Comparison of ENCODE assay signal across 21 mouse cellular contexts in the genomic region with DNA sequence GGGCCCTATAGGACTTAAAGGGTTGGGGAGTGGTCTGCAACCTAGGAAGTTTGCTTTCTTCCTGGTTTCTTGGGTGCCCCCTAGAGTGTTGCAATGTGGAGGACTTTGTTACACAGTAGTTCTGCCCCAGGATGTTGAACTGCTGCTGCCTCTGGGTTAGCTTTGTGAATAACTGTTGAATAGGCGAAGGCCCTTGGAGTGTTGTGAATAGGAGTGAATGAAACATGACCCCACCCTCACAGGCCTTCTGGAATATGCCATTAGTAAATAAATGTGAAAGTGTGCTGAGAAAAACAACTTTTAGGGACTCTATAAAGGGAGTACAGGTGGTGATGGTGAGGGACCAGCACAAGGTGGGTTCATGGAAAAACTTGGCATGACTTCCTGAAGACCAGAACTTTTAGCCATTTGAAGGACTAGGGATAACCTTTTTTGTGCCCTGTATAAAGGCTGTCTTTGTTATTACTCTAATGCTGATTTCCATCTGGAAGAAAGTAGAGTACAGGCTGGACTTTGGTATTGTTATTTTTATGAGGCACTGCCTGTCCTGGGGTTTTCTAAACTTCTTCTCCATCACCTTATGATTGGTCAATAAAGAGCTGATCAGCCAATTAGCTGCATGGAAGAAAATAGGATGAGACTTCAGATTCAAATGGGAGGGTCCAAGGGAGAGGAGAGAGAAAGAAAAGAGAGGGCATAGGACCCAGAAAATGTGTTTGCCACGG.
"Had no signal": no experiment of that assay in that cellular context is flagged by ENCODE, and none has a peak within 500 bp of the region (broad histone marks: within the 10 kb centered on the region; RNA-seq: fewer than 3 reads in every experiment).

No protein-coding gene starts in this region.

- ATAC-seq: midbrain, embryonic 15.5 days had no signal

- H3K4me3 ChIP-seq: limb, embryonic 15.5 days; liver, embryonic 15.5 days; lung, embryonic 15.5 days; midbrain, embryonic 12.5 days; midbrain, embryonic 15.5 days; neural tube, embryonic 12.5 days; neural tube, embryonic 15.5 days had no signal

- DNase-seq: kidney, adult 9 months; kidney, postnatal 14 days; kidney, postnatal 4 days; left cerebral cortex, postnatal 4 days; lung, adult 18-20 months; lung, postnatal 14 days; lung, postnatal 4 days; right cerebral cortex, adult 18-20 months; right cerebral cortex, postnatal 14 days; right cerebral cortex, postnatal 4 days; thymus, adult 2 months; thymus, postnatal 25 days had no signal

- H3K9ac ChIP-seq: limb, embryonic 15.5 days; liver, embryonic 15.5 days; lung, embryonic 15.5 days; midbrain, embryonic 12.5 days; midbrain, embryonic 15.5 days; neural tube, embryonic 12.5 days; neural tube, embryonic 15.5 days had no signal

- H3K4me1 ChIP-seq: midbrain, embryonic 15.5 days; neural tube, embryonic 12.5 days; neural tube, embryonic 15.5 days had no signal

- H3K27me3 ChIP-seq: limb, embryonic 15.5 days; liver, embryonic 15.5 days; lung, embryonic 15.5 days; midbrain, embryonic 12.5 days; midbrain, embryonic 15.5 days; neural tube, embryonic 12.5 days; neural tube, embryonic 15.5 days had no signal

- H3K36me3 ChIP-seq: lung, embryonic 15.5 days; midbrain, embryonic 12.5 days; midbrain, embryonic 15.5 days; neural tube, embryonic 12.5 days; neural tube, embryonic 15.5 days had no signal

- H3K4me2 ChIP-seq: limb, embryonic 15.5 days; liver, embryonic 11.5 days; liver, embryonic 15.5 days; lung, embryonic 15.5 days; midbrain, embryonic 12.5 days; midbrain, embryonic 15.5 days; neural tube, embryonic 12.5 days; neural tube, embryonic 15.5 days had no signal

- H3K27ac ChIP-seq: limb, embryonic 15.5 days; liver, embryonic 15.5 days; lung, embryonic 15.5 days; midbrain, embryonic 12.5 days; midbrain, embryonic 15.5 days; neural tube, embryonic 12.5 days; neural tube, embryonic 15.5 days; stomach, postnatal 0 days had no signal

- H3K9me3 ChIP-seq: limb, embryonic 15.5 days; liver, embryonic 15.5 days; lung, embryonic 15.5 days; midbrain, embryonic 12.5 days; midbrain, embryonic 15.5 days; neural tube, embryonic 12.5 days; neural tube, embryonic 15.5 days had no signal
